Comparison of ENCODE assay signal across 22 mouse cellular contexts in genomic region chr13:31223016-31223415, GRCm38 (mm10).
"Had no signal": no experiment of that assay in that cellular context is flagged by ENCODE, and none has a peak within 500 bp of the region (broad histone marks: within the 10 kb centered on the region; RNA-seq: fewer than 3 reads in every experiment).

No protein-coding gene starts in this region.

- ATAC-seq: lung, postnatal 0 days; midbrain, embryonic 15.5 days had no signal

- H3K4me3 ChIP-seq: layer of hippocampus, adult 2 months; limb, embryonic 10.5 days; limb, embryonic 13.5 days; liver, embryonic 13.5 days; midbrain, embryonic 12.5 days; midbrain, embryonic 15.5 days; neural tube, embryonic 12.5 days; neural tube, embryonic 15.5 days had no signal

- H3K9ac ChIP-seq: limb, embryonic 13.5 days; liver, embryonic 13.5 days; lung, embryonic 14.5 days; midbrain, embryonic 12.5 days; midbrain, embryonic 15.5 days; neural tube, embryonic 12.5 days; neural tube, embryonic 15.5 days had no signal

- H3K27ac ChIP-seq: kidney, postnatal 0 days; layer of hippocampus, adult 2 months; limb, embryonic 10.5 days; limb, embryonic 13.5 days; liver, embryonic 13.5 days; macrophage; midbrain, embryonic 12.5 days; midbrain, embryonic 15.5 days; neural tube, embryonic 12.5 days; neural tube, embryonic 15.5 days; stomach, postnatal 0 days had no signal

- H3K9me3 ChIP-seq: limb, embryonic 10.5 days; limb, embryonic 13.5 days; liver, embryonic 13.5 days; midbrain, embryonic 12.5 days; midbrain, embryonic 15.5 days; neural tube, embryonic 12.5 days; neural tube, embryonic 15.5 days had no signal

- H3K36me3 ChIP-seq: limb, embryonic 10.5 days; limb, embryonic 13.5 days; liver, embryonic 13.5 days; midbrain, embryonic 12.5 days; midbrain, embryonic 15.5 days; neural tube, embryonic 12.5 days; neural tube, embryonic 15.5 days had no signal

- DNase-seq: kidney, postnatal 25 days; layer of hippocampus, adult 9-11 months; liver; liver, embryonic 13.5 days; lung, embryonic 14.5 days; right cerebral cortex, adult 18-20 months; right cerebral cortex, postnatal 14 days; right cerebral cortex, postnatal 4 days; thymus, adult 2 months; thymus, postnatal 14 days; thymus, postnatal 4 days had no signal

- H3K4me2 ChIP-seq: limb, embryonic 13.5 days; liver, embryonic 13.5 days; lung, embryonic 14.5 days; midbrain, embryonic 12.5 days; midbrain, embryonic 15.5 days; neural tube, embryonic 12.5 days; neural tube, embryonic 15.5 days had no signal

- H3K27me3 ChIP-seq: limb, embryonic 13.5 days; liver, embryonic 13.5 days; midbrain, embryonic 12.5 days; midbrain, embryonic 15.5 days; neural tube, embryonic 12.5 days; neural tube, embryonic 15.5 days had no signal

- H3K4me1 ChIP-seq: limb, embryonic 10.5 days; limb, embryonic 13.5 days; liver, embryonic 13.5 days; midbrain, embryonic 12.5 days; midbrain, embryonic 15.5 days; neural tube, embryonic 12.5 days; neural tube, embryonic 15.5 days had no signal
